Mouse (Mus musculus) heart, embryonic 13.5 days (tissue): ENCODE data around the gene Sncb. TPM values are rescaled to one million over a fixed set of nuclear protein-coding genes. Genes with fewer than 3 reads are reported as not detected.
A peak's percentile ranks its signal among the peaks of the same experiment; 100 is the strongest.

ENCODE experiments used
- ATAC-seq: fragments of 200-750 bp; cut with Nextera tagmentation; 2 replicates; pipeline ENCODE4 v1.8.0; 2017; ENCODE audit warnings: moderate TSS enrichment; ENCODE audit not compliant: insufficient number of reproducible peaks, low FRiP score, low TSS enrichment; ENCODE audit errors: extremely low read depth
- H3K27ac ChIP-seq: fragments of 300-500 bp; sonication (generic); replicated peaks from 2 replicates; pipeline ENCODE4 v1.5.1; 2015; ENCODE audit warnings: moderate library complexity, mild to moderate bottlenecking, inconsistent platforms
- H3K27me3 ChIP-seq: fragments of 300-500 bp; sonication (generic); replicated peaks from 2 replicates; pipeline ENCODE4 v1.6.1; 2015; ENCODE audit warnings: mild to moderate bottlenecking, inconsistent platforms
- H3K36me3 ChIP-seq: fragments of 300-500 bp; sonication (generic); 2 replicates; pipeline ENCODE4 v1.6.1; 2015; ENCODE audit warnings: mild to moderate bottlenecking, inconsistent platforms
- H3K4me1 ChIP-seq: fragments of 300-500 bp; sonication (generic); 2 replicates; pipeline ENCODE4 v1.6.1; 2015; ENCODE audit warnings: inconsistent platforms
- H3K4me2 ChIP-seq: fragments of 300-500 bp; sonication (generic); 2 replicates; pipeline ENCODE4 v1.6.1; 2015; ENCODE audit warnings: inconsistent platforms, mild to moderate bottlenecking, moderate library complexity
- H3K4me3 ChIP-seq: fragments of 300-500 bp; sonication (generic); 2 replicates; pipeline ENCODE4 v1.5.1; 2015; ENCODE audit warnings: moderate library complexity, mild to moderate bottlenecking, inconsistent platforms
- H3K9ac ChIP-seq: fragments of 300-500 bp; sonication (generic); 2 replicates; pipeline ENCODE4 v1.6.1; 2015; ENCODE audit warnings: inconsistent platforms, mild to moderate bottlenecking, moderate library complexity
- H3K9me3 ChIP-seq: fragments of 300-500 bp; sonication (generic); 2 replicates; pipeline ENCODE4 v1.6.1; 2016; ENCODE audit warnings: inconsistent platforms
- WGBS: fragments of 180-500 bp; shearing (Covaris S2); methylation state at CpG from one replicate; pipeline ENCODE4 v1.1.7; 2015; ENCODE audit warnings: mixed read lengths; 5-methylcytosine and 5-hydroxymethylcytosine counted together
- polyA plus RNA-seq: library from polyadenylated mRNA; unstranded; fragments of >200 nt; fragmentation: Nextera tagmentation; extraction: Ambion mirVana; gene quantifications from 2 replicates; pipeline ENCODE4 v1.2.1, GENCODE M21; 2015

Sncb gene
- polyA plus RNA-seq, 1 experiment from 2014 or later: not detected

DNA sequence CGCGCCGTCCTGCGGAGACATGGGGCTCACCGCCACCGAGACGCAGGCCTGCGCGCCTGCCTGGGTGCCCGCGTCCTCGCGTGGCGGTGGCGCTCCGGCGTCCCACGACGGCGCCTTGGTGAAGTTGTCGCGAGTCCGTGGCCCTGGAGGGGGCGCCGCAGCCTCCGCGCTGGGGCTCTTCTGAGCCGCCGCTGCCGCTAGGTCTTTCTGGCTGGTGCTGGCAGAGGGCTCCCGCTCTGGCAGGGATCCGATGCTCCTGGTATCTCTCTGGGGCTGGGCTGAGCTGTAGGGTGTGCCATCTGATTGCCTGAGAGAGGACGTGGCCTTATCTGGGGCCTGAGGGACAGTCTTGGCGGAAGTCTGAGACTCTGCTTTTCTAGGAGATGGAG is 28.2 kb downstream of the Sncb start:
- Histone ChIP-seq H3K27me3 (peaks cover 93% of the 10 kb centered on the region), H3K27ac (no peak overlapping the region), H3K4me3 (peak overlapping the region; percentile 52), H3K4me1 (peaks cover 15% of the 10 kb centered on the region), H3K36me3 (no peaks in the 10 kb centered on the region), H3K4me2 (peak overlapping the region; percentile 74), H3K9me3 (no peaks in the 10 kb centered on the region), H3K9ac (peak overlapping the region; percentile 65; the same call in 1 of the 2 replicates)
- WGBS: 2% methylated on average over 34 of the region's 34 CpGs
- no peak for ATAC-seq

DNA sequence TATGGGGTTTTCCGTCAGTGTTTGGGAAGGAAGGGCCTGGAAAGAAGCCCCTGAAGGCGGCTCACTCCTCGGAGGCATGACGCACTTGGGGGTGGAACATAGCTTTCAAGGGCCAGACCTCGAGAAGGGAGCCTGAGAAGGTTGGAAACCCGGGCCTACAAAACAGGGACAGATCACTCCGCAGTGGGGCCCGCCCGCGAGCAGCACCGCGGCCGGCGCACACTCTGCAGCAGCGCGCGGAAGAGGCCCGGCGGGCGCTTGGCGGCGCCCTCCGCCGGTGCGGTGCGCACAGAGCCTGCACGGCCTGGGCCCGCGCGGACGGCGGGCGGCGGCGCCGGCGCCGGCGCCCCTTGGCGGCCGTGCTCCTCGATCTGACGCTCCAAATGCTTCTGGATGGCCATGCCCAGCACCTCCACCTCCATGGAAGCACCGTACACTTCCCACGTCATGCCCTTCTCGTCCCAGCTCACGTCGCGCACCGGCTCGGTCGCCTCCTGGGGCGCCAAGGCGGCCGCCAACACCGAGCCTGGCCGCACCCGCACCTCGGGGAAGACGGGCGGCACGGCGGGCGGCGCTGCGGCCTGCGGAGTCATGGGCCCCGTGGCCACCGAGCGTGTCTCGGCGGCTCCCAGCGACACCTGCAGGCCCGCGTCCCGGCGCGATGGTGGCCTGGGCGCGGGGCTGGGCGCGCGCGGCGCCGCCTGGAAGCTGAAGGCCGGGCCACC is 28.7 kb downstream of the Sncb start:
- H3K9ac ChIP-seq: peak overlapping the region; percentile 65
- no peak for ATAC-seq
- WGBS: 1% methylated on average over 82 of the region's 87 CpGs
- no peak overlapping the region for H3K27ac ChIP-seq
- H3K4me2 ChIP-seq: peak overlapping the region; percentile 74
- H3K9me3 ChIP-seq: no peaks in the 10 kb centered on the region
- H3K4me1 ChIP-seq: peaks cover 15% of the 10 kb centered on the region
- no peaks in the 10 kb centered on the region for H3K36me3 ChIP-seq
- H3K4me3 ChIP-seq: peak overlapping the region; percentile 52
- H3K27me3 ChIP-seq: peaks cover 95% of the 10 kb centered on the region

DNA sequence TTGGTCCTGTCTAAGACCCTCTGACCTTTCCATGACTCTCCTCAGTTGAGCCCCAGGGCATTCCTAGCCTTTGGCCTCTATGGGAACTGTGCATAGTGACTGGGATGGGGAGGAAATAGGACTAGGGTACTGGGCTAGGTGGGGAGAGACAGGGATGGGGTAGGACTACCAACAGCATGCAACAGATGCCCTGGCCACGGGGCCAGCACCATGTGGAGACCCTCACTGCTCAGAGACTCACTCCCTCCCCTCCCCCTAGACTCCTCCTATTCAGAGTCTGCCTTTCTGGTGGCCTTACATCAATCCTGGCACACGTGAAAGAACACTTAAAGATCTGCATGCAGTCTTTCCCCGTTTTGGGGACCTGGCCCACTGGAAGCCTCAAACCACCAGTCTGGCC is 29.5 kb downstream of the Sncb start:
- ATAC-seq: no peak
- Histone ChIP-seq H3K27ac (no peak overlapping the region), H3K4me1 (peaks cover 15% of the 10 kb centered on the region), H3K27me3 (peaks cover 88% of the 10 kb centered on the region), H3K4me2 (peak overlapping the region; percentile 74), H3K9me3 (no peaks in the 10 kb centered on the region), H3K4me3 (peak overlapping the region; percentile 52), H3K36me3 (no peaks in the 10 kb centered on the region), H3K9ac (peak overlapping the region; percentile 65; the same call in 1 of the 2 replicates)
- 14% methylated on average over 3 of the region's 3 CpGs for WGBS

DNA sequence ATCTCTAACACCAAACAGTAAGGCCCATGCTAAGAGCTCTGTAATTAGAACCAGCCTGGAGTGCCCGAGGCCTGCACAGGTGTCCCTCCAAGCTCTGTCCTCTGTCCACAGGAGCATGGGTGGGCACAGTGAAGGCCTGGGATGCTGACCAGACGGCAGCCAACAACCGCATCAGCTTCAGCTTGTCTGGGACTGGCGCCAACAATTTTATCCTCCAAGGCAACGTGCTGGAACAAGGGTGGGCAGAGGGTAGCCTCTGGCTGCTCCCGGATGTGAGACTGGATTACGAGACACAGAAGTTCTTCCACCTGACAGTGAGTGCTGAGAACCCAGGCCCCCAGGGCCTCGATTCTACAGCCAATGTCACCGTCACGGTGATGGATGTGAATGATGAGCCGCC is 40.3 kb downstream of the Sncb start:
- H3K27me3 ChIP-seq: peaks cover 26% of the 10 kb centered on the region
- no peak overlapping the region for H3K4me3 ChIP-seq
- no peak overlapping the region for H3K27ac ChIP-seq
- H3K36me3 ChIP-seq: no peaks in the 10 kb centered on the region
- 0 out of 2 replicates have a peak, but pooled peaks cover 7% of the 10 kb centered on the region for H3K9me3 ChIP-seq
- ATAC-seq: no peak
- no peaks in the 10 kb centered on the region for H3K4me1 ChIP-seq
- no peak overlapping the region for H3K9ac ChIP-seq
- 50% methylated on average over 11 of the region's 11 CpGs for whole genome bisulfite sequencing
- H3K4me2 ChIP-seq: no peak overlapping the region

DNA sequence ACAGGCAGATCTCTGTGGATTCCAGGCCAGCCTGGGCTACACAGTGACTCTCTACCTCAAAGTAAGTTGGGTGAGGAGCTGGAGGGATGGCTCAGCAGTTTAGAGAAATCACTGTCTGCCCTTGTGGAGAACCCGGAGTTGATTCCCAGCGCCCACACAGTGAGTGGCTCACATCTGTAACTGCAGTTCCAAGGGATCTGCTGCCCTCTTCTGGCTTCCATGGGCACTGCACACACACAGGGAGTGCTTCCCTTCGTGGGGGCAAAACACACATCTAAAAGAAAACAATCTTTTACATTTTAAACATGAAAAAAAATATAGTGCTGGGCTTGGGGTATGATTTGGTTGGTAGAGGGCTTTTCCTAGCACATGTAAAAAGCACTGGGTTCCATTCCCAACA is 43.3 kb downstream of the Sncb start:
- Histone ChIP-seq H3K27ac (no peak overlapping the region), H3K9ac (no peak overlapping the region), H3K27me3 (peaks cover 23% of the 10 kb centered on the region), H3K4me1 (no peaks in the 10 kb centered on the region), H3K36me3 (no peaks in the 10 kb centered on the region), H3K9me3 (0 out of 2 replicates have a peak, but pooled peaks cover 7% of the 10 kb centered on the region), H3K4me3 (no peak overlapping the region), H3K4me2 (no peak overlapping the region)
- ATAC-seq: no peak
- WGBS: 77% methylated on average over 3 of the region's 3 CpGs

DNA sequence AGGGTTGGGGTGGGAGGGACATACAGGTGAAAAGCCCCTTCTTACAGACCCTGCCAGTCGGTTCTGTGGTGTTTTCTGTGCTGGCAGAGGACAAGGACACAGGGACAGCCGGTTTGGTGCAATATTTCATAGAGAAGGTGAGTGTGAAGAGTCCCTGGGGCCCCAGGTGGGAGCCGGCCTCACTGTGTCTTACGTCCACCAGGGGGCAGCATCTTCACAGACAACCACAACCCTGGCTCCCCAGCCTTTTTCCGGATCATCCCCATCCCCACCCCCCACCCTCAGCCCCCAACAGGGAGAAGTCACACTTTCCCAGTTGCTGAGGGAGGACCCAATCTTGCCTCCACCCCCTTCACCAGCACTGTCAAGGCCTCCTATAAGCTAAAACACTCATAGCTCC is 49.5 kb downstream of the Sncb start:
- Histone ChIP-seq H3K4me2 (no peak overlapping the region), H3K4me3 (no peak overlapping the region), H3K9ac (no peak overlapping the region), H3K9me3 (no peaks in the 10 kb centered on the region), H3K27ac (no peak overlapping the region), H3K4me1 (no peaks in the 10 kb centered on the region), H3K36me3 (no peaks in the 10 kb centered on the region), H3K27me3 (peaks cover 41% of the 10 kb centered on the region)
- no peak for ATAC-seq
- 3% methylated on average over 5 of the region's 5 CpGs for WGBS

DNA sequence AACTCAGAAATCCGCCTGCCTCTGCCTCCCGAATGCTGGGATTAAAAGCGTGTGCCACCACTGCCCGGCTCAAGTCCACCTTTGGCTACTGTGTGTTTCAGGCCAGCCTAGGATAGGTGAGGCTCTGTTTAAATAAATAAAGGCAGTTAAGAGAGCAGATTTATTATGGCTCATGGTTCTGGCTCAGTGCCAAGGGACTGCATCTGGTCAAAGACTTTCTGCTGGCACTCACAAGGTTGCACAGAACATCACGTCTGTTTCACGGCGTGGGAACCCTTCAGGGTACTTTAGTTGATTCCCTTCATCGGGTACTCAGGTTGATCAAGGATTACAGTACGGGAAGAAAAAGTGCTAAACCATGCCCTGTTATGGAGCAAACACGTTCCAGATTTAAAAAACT is 51.4 kb downstream of the Sncb start:
- no peak for ATAC-seq
- Histone ChIP-seq H3K9ac (no peak overlapping the region), H3K4me2 (no peak overlapping the region), H3K4me3 (no peak overlapping the region), H3K4me1 (no peaks in the 10 kb centered on the region), H3K27ac (no peak overlapping the region), H3K36me3 (no peaks in the 10 kb centered on the region), H3K9me3 (no peaks in the 10 kb centered on the region), H3K27me3 (peaks cover 41% of the 10 kb centered on the region)
- 69% methylated on average over 10 of the region's 10 CpGs for WGBS

DNA sequence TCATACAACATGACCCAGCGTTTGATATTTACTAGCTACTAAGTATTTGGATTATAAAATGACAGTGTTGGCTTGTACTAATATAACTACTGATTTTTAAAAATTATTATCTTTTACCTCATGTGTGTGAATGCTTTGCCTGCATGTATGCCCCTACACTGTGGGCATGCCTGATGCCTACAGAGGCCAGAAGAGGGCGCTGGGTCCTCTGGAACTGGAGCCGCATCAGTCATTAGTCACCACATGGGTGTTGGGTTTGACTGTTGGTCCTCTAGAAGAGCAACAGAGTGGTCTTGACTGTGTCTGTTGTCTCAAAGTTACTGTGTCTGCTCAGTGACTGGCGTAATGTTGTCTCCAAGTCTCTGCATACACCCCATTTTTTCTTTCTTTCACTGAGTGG is 52.0 kb downstream of the Sncb start:
- H3K4me2 ChIP-seq: no peak overlapping the region

DNA sequence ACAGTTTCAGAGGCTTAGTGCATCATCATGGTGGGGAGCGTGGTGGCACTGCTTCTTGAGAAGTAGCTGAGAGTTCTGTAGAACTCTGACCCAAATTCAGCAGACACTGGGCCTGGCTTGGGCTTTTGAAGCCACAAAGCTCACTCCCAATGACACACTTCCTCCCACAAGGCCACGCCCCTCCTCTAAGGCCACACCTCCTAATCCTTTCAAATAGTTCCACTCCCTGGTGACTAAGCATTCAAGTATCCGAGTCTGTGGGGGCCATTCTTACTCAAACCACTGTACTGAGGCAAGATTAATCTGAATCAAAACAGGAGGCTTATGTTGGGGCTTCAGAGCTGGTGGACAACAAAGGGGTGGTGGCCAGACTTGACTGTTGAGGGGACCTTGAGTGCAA is 55.5 kb downstream of the Sncb start:
- H3K36me3 ChIP-seq: no peaks in the 10 kb centered on the region
- H3K4me3 ChIP-seq: no peak overlapping the region
- WGBS: 71% methylated on average over 3 of the region's 3 CpGs
- peaks cover 25% of the 10 kb centered on the region for H3K27me3 ChIP-seq
- H3K4me2 ChIP-seq: no peak overlapping the region
- H3K9ac ChIP-seq: no peak overlapping the region
- no peaks in the 10 kb centered on the region for H3K4me1 ChIP-seq
- ATAC-seq: no peak
- no peaks in the 10 kb centered on the region for H3K9me3 ChIP-seq
- H3K27ac ChIP-seq: no peak overlapping the region

More for the DNA sequence above, 52.0 kb downstream of the Sncb start:
- no peak for ATAC-seq
- 40% methylated on average over 4 of the region's 4 CpGs for WGBS
- Histone ChIP-seq H3K9me3 (no peaks in the 10 kb centered on the region), H3K4me3 (no peak overlapping the region), H3K9ac (no peak overlapping the region), H3K4me1 (no peaks in the 10 kb centered on the region), H3K27me3 (peaks cover 41% of the 10 kb centered on the region), H3K27ac (no peak overlapping the region), H3K36me3 (no peaks in the 10 kb centered on the region)

Other genes starting within 250 kb of the Sncb start
- 110 and 122 TPM in 2 replicates for gene 4833439L19Rik, start 201.2 kb downstream of the Sncb start, polyA plus RNA-seq
- 19.0 and 19.2 TPM in 2 replicates for gene Arl10, start 191.6 kb downstream of the Sncb start, polyA plus RNA-seq
- 60.6 and 60.9 TPM in 2 replicates for gene Nop16, start 176.5 kb downstream of the Sncb start, polyA plus RNA-seq
- gene Higd2a, start 176.4 kb downstream of the Sncb start, polyA plus RNA-seq: 229 and 258 TPM in 2 replicates
- 44.6 and 50.3 TPM in 2 replicates for gene Cltb, start 155.3 kb downstream of the Sncb start, polyA plus RNA-seq
- gene Faf2, start 144.8 kb downstream of the Sncb start, polyA plus RNA-seq: 42.6 and 45.5 TPM in 2 replicates
- gene Rnf44, start 72.7 kb downstream of the Sncb start, polyA plus RNA-seq: 53.2 and 54.8 TPM in 2 replicates
- 0.45 TPM in 1 of 2 replicates, not detected in the other for gene Cdhr2, start 65.1 kb downstream of the Sncb start, polyA plus RNA-seq
- gene Gprin1, start 16.7 kb downstream of the Sncb start, polyA plus RNA-seq: not detected in 2 replicates
- not detected in 2 replicates for gene Eif4e1b, start 17.4 kb upstream of the Sncb start, polyA plus RNA-seq
- 5.3 TPM in 2 replicates for gene Tspan17, start 22.8 kb upstream of the Sncb start, polyA plus RNA-seq
- gene Unc5a, start 182.8 kb upstream of the Sncb start, polyA plus RNA-seq: 2.3 and 2.6 TPM in 2 replicates